Mouse (Mus musculus) left cerebral cortex, adult 9 months (tissue): ENCODE data around the gene Cd3e.

Experiments used
- DNase-seq, 2 experiments: peaks; one replicate each; pipeline ENCODE4 v3.0.0; 2022; ENCODE audit warnings: low spot score in 2 of 2

The Cd3e gene

DNA sequence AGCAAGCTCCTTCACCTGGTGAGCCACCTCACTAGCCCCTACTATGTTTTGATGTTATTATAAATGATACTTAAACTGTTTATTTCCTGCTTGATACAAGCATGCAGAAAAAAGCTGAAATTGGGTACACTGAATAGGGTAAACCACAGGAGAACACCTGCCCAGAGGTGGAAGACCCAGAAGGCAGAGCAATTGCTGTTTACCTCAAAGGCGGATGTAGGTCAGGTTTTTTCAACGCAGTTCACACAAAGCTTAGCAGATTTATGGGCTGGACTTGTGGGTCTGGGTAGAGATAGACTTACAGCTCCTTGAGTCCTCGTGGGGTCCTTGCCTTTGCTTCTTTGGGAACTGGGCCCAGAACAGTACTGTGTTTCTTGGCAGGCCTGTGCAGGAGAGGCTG lies 6.4 kb upstream of the Cd3e start:
- DNase-seq: no peak

DNA sequence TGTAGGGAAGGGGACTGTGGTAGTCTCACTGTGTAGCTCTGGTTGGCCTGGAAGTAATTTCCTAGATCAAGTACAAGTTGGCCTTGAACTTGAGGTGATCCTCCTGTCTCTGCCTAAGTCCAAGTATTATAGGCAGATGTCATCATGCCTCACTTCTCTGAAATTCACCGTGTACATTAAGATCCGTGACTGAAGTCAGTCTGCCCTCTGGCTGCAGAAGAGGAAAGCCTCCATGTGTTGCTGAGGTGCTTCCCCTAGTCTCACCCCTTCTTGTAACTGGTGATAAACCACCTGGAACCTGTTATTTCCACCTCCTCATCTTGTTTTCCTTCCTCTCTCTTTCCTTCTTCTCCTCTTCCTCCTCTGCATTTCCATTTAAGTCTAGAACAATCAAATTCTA lies 5.5 kb upstream of the Cd3e start:
- no peak for DNase-seq

DNA sequence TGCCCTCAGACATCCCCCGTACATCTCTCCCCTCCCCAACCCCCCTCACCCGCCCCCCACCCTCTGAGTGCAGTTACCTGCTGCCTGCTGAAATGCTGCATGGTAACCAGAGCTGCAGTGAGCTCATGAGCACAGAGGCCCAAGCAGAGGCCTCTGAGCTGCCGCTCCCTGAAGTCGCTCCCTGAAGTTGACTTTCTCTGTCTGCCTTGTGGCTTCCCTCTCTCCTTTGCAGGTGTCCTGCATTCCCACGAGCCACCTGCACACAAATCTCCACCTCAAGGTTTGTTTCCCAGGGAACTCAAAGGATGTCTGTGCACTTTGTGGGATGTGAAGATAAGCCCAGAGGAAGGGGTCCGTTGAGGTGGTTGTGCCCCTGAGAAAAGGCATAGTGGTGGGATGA lies 1.9 kb upstream of the Cd3e start:
- DNase-seq: no peak

DNA sequence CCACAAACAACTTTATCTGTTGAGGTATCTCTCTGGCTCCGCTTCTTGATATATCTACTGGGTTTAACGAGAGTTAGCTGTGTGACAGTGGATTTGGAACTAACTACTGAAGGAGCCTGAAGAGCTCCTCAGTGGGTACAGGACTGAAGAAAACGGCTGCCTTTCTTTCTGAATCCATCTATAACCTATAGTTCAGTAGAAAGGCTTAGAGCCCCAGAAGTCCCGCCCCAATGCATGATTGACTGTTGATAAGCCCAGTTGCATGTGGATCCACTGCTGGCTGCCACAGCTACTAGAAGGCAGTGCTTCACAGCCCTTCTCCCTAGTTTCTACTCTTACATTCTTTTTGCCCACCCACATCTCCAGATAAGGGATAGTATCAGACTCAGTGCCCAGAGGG lies 1.0 kb upstream of the Cd3e start:
- DNase-seq: no peak

DNA sequence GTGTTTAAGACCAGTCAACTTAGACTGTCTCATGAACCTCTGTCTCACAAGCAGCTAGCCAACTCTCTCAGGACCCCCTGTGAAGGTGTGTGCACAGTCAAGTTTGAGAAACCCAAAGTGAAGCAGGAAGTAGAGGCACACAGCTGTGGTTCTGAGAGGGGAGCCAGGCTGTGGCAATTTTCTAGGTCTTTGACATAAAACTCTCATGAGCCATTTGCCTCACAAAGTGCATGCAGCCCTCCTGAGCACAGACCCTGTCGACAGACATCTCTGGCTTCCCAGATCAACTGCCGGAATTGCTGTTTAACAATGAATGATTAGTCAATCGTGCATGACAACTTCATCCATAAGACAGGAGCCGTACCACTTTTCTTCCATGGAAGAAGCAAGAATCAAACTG lies 1.1 kb downstream of the Cd3e start:
- no peak for DNase-seq

DNA sequence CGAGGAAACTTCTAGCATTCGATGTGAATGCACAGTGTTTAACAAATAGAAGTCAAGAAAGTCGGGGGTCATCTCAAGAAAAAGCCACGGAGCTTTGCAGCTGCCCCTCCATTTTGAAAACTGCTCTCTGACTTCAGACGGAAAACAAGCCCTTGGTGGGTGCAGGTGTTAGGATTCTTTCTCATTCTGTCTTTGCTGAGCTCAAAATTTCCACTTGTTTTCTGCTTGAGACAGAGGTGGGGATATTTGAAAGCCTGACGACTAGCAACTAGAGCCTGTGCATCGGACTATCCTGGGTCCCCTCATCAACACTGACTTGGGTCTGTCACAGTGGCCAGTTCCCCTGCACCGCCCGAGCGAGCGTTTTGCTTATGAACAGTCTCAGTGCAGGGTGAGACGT lies 2.0 kb downstream of the Cd3e start:
- no peak for DNase-seq

DNA sequence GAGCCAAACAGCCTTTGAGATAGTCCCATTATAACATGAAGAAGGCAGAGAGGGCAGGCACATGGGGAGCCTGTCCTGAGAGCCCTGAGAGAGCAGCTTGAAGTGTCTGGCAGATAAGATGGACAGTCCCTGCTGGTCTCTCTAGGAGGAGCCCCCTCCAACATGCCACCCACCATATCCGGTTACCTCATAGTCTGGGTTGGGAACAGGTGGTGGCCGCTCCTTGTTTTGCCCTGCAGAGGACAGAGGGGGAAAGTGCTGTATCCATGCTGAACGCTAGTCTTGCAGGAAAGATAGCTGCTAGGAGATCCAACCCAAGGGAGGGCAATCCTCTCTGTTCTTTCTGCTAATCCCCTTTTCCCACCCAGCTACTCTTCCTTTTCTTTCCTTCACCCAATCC lies 9.2 kb downstream of the Cd3e start:
- no peak for DNase-seq

DNA sequence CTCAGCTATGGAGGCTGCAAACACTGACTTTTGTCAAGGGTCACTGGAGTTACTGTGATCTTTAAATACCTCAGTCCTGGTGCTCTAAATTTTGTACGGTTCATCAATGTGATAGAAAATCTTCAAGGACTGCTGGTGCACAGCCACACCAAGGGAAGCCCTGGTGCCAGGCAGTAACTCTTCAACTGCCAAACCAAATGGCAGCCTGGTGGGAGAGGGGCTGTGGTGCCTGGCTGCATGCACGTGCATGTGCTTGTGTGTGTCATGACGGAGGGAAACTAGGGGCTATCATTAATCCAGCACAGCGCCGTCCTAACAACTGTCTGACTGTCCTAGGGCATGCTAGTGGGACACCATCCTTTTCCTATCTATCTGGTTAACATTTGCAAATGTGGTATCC lies 9.7 kb downstream of the Cd3e start:
- no peak for DNase-seq

DNA sequence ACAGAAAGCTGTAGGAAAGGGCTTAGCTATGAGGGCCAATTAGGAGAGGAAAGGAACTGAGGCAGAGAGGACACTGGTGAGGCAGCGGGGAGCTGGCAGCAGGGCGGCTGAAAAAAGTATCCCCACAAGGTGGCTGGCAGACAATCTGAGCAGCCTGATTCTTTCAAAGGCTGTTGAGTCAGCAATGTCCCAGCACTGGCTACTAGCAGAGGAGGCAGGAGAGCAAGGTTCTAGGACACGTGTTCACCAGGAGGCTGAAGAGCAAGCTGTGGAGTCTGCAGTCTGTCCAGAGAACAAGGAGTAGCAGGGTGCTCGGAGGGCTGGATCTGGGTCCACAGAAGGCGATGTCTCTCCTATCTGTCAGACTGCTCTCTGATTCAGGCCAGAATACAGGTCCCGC lies 10.3 kb downstream of the Cd3e start:
- DNase-seq: peak in 1 of 2 experiments; percentile 6

DNA sequence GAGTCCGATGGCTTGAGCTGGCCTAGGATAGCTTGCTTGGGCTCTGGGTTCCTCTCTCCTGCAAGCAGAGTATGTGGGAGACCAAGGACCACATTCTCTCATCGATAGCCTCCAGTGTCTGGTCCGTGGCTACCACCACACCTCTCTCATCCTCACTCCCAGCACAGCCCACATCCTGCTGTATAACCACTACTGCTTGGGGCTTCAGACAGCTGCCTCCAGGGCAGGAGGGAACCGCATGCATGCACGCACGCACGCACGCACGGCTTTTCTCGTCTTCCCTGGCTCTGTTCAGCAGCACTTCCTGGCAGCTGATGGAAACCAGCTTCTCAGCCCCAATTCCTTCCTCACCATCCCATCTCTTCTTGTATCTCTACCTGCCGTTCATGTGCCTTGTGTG lies 11.3 kb downstream of the Cd3e start:
- no peak for DNase-seq

DNA sequence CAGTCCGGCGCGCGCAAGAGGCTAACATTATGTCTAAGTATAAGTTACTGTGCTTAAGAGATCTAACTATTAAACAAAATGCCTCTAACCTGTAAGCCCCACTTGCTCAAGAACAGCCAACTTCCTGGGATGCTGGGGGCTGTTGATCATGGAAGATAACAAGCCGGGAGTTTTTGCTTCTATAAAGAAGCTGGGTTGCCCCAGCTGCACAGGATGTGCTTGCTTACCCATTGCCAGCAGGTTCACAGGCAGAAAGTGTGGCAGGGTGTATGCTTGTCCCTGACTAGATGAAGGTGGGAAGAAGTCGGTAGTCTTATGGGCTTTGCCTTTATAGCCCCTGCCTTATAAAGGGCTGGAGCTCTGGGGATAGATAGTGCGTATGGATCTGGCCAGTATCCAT lies 12.8 kb downstream of the Cd3e start:
- no peak for DNase-seq

DNA sequence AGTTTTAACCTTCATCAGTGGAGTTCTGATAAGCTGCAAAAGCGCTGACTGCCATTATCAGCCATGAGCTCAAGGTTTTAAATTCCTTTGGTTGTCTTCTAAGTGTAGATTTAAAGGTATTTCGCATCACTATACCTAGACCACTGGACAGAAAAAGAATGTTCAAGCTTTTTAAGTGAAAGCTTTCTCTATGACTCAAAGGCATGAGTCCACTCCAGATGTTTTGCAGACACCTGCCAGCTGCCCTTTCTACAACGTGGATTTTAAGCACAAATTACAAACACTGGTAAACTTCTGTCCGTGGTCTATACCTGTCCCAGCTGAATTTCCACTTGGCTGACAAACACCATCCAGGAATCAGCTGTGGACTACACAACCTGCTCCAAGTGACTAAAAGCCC lies 14.5 kb downstream of the Cd3e start:
- no peak for DNase-seq

DNA sequence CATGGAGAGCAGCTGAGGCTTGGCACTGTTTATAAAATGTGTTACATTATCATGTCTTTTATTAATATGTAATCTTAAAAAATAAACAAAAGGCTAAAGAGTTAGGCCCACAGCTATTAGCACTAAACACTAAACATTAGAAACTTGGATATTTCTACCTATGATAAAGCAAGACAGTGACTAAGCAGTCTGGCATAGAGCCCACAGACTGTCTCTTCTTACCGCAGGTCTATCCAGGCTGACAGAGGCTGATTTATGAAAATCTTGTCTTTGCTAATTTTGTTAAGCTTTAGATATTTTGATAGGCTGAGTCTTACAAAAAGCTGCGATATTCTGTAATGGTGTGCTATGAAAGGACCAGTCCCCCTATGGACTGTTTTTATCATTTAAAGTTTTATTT lies 16.2 kb downstream of the Cd3e start:
- no peak for DNase-seq

DNA sequence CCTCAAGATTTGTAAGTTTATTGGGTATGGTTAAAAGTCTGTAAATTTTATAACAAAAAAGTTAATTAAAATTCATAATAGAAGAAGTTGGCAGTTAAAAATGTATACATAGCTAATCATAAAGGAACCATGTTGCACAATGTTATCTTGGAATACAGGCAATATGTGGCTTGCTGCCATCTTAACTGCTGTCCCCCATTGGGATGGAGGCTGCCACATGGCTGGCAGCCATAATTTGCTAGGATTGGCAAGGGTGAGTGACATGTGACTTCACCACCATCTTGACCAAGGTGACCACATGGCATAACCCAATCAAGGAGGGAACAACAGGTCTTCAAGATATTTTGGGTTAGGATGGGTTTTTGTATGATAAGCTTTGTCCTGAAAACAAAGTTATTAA lies 17.2 kb downstream of the Cd3e start:
- DNase-seq: no peak

DNA sequence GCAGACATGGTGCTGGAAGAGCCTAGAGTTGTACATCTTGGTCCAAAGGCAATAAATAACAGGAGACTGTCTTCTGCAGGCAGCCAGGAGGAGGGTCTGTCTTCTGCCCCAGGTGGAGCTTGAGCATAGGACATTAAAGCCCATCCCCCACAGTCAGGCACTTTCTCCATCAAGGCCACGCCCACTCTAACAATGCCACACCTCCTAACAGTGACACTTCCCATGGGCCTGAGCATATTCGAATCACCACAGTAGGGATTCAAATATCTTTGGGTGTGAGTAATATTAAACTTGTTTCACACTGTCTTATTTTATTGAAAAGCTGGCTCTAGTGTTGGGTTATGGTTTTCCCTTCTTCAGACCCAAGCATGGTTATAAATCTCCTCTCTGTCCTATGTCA lies 17.6 kb downstream of the Cd3e start:
- no peak for DNase-seq

DNA sequence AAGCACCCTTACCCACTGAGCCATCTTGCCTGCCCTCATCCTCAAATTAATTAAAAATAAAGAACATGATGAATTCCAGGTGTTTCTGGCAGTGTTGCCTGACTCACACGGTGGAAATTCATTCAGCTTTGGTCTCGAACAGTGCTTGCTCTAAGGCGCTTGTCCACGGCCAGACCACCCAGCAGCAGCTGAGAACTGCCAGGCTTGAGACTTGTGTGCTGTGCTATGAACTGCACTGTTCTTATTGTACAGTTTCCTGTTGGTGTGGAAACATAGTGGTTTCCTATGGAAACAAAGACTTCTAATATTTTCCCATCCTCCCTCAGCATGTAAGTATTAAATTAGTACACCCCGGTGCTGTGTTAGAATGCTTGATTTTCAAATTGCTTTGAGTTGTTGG lies 22.5 kb downstream of the Cd3e start:
- DNase-seq: no peak

DNA sequence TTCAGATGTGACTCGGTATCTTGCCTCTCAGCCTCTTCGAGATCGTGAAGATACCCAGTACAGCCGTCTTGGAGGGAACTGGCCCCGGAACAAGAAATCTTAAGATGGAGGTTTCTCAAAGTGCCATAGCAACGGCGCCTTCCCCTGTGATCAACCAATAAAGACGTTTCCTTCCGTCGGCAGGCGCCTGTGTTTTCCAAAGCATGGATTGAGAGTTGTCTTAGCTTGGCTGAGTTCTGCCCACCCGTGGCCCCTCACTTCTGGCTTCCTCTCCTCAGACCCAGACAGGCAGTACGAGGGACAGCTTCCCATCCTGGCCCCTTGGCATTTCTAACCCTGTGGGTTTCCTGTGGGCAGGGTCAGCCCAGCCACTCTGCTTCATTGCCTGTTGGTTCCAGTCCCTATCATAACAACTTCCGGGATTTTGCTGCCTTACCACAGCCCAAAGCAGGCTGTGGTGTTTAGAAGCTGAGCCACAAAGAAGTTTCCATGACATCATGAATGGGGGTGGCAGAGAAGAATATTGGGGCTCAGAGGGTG lies 23.1 kb downstream of the Cd3e start:
- no peak for DNase-seq

DNA sequence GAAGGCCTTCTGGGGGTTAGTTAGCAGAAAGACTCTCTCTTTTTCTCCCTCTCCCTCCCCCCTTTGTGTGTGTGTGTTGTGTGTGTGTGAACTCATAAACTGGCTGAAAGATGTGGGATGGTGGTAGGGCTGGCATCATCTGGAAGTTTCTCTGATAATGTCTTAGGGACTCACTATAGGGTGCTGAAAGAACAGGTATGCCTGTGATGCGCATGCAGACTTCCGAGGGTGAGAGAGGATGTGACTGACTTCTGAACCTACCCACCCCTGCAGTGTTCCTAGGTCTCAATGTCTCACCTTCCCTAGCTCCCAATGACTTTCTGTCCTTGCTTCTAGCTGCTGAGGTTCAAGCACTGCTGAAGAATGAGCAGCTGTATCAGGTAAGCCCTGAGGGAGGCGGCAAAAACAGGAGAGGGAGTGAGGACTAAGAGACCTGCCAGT lies 23.7 kb downstream of the Cd3e start:
- no peak for DNase-seq

DNA sequence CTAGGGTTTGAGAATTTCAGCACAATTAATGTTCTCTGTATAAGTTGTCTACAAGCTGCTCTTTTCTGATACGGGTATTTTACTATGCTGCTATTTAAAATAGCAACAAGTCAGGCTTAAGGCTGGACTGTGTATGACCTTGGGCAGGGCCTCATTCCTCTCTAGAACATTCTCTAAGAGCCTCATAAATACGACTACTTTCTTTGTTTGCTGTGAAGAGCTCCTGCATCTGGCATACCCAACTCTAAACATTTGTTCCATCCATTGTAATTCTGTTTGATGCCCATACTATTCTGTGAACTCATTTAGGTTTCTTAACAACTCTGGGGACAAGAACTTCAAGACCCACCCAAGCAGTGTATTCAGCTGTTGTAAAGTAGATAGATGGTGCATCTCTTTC lies 26.4 kb downstream of the Cd3e start:
- no peak for DNase-seq

DNA sequence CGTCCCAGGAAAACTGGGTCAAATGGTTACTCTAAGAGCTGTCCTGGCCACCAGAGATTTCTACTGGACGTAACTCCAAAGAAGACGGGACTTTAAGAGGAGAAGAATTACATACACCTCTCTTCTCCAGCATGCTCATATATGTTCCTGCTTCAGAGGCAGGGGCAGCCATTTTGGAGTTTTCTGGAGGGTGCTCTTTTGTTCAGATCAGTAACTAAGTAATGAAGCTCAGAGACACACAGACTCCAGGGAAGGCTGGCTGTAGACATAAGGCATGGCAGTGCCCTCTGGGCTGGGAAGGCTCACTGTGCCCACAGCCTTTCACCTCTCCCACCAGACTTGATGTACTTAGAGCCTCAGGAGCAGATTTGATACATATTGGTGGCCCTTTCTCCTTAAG lies 26.9 kb downstream of the Cd3e start:
- no peak for DNase-seq

DNA sequence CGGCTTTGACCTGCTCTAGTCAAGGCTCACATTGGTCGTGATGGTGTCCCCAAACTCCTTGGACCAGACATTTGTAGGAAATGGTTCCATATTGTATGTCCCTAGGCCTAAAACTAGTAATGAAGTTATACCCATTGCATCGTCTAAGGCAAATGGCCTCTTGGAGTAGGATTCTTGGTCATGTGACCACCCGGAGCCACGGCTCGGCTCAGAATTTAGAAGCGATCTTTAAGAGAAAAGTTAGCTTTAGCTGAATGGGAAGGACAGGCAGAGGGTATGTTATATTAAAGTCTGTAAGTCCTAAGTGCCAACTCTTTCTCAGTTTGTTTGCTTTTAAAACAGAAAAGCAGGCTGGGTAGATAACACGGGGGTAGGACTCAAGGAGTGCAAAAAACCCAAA lies 27.3 kb downstream of the Cd3e start:
- DNase-seq: no peak

DNA sequence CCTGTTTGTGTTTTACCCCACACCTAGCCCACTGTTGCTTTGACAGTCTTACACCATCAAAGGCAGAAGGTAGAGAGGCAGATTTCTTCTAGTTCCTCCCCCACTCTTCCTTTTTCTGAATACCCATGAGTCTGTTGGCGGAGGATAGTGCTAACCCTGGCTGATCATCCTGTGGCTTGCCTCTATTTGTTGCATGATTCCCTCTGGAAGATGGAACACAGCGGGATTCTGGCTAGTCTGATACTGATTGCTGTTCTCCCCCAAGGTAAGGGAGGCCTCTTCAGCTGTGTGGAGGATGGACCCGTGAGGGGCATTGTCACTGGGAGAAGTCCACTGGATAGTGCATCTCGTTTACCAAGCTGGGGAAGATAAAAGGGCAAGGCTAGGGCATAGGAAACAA lies 27.8 kb downstream of the Cd3e start, which contains the start of gene Cd3d:
Cd3d (plus strand) TSS at position 111 of the 400 bp plus-strand sequence.
- no peak for DNase-seq

DNA sequence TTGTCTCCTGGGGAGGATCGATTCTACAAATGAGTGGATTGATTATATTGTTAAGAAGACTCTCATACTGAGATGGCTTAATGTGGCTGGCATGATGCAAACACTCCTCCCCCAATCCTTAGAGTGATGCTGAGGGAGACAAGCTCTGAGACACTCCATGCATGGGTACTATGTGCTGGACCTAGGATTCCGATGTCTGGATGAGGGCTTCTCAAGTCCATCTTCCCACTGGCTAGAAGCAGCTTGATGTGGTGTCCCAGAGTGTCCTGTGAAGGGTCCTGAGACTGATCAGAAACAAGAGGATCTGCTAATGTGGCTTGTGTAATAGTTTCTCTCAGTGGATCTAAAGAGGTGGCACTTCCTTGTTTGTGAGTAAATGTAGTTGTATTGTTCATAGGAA lies 28.3 kb downstream of the Cd3e start:
- DNase-seq: no peak

DNA sequence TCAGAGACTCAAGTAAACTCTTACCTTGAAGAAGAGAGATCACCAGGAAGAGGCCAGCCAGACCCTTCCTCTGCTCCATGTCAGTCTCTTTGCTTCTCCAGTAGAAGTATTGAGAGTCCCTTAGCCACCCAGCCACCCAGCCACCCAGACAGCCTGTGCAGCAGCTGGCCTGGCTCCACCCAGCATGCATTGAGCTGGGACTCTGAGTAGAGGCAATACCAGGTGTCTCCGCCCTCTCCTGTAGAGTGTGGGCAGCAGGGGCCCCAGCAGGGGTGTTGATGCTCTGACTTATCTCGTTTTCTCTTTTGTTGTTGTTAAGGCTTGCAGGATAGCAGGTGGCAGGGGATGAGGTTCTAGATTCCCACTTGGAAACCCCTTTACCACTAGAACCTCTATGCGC lies 29.2 kb downstream of the Cd3e start, which contains the start of gene Cd3g:
Cd3g (minus strand) TSS at position 190 of the 400 bp plus-strand sequence.
- DNase-seq: no peak

DNA sequence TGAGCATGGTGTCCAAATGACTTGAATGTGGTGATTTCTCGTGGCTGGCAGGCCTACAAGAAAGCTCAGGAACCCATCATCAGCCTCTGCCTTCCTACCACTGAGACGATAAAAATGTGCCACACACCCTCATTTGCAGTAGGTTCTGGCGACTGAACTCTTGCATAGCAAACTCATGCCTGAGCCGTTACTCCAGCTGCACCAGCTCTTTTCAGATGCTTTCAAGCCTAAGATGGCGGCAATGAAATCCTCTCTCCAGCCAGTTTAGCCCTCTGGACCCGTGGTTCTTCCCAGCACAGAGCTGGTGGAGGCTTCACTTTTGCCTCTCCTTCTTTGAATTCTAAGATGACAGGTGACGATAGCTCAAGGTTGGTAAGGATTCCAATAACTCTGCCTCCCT lies 29.6 kb downstream of the Cd3e start:
- no peak for DNase-seq
